Mouse (Mus musculus): ENCODE results near the gene Rgl1. TPM values are rescaled to one million over a fixed set of nuclear protein-coding genes. Genes with fewer than 3 reads are reported as not detected.
A peak's percentile ranks its signal among the peaks of the same experiment; 100 is the strongest.

Gene Rgl1
- total RNA-seq, 2 experiments from 2014 or later: 37.0 to 38.2 TPM

GRCm38 (mm10) chr1:152538817-152539216 is 227.3 kb downstream of the Rgl1 start:
- intact Hi-C loops (cut with DNase I): no loop called here
- DNase-seq (ENCODE audit: low spot score): no peak

- no peak for DNase-seq (ENCODE audit: low spot score)
Measured at GRCm38 (mm10) chr1:152537186-152537585, 229.0 kb downstream of the Rgl1 start.

GRCm38 (mm10) chr1:152536416-152537018 is 229.6 kb downstream of the Rgl1 start:
- intact Hi-C loops (cut with DNase I): no loop called here
- DNase-seq (ENCODE audit: low spot score): no peak

More at GRCm38 (mm10) chr1:152537186-152537585, 229.0 kb downstream of the Rgl1 start:
- intact Hi-C loops (cut with DNase I): no loop called here

- no peak for DNase-seq (ENCODE audit: low spot score)
- intact Hi-C loops (cut with DNase I): no loop called here
Measured at GRCm38 (mm10) chr1:152534531-152534930, 231.6 kb downstream of the Rgl1 start.

- DNase-seq (ENCODE audit: low spot score): no peak
- intact Hi-C loops (cut with DNase I): no loop called here
Measured at GRCm38 (mm10) chr1:152531498-152531897, 234.7 kb downstream of the Rgl1 start.

- intact Hi-C loops (cut with DNase I): loop anchor here (5.0 to 10.0 kb wide), 2 partner anchors 94 to 376 kb away; partner anchors contain the start of gene Smg7
- no peak for DNase-seq (ENCODE audit: low spot score)
Measured at GRCm38 (mm10) chr1:152528778-152529177, 237.4 kb downstream of the Rgl1 start.

- no peak for DNase-seq (ENCODE audit: low spot score)
- intact Hi-C loops (cut with DNase I): loop anchor here (5.0 to 10.0 kb wide), 2 partner anchors 94 to 377 kb away; partner anchors contain the start of gene Smg7
Measured at GRCm38 (mm10) chr1:152528214-152528613, 237.9 kb downstream of the Rgl1 start.

- intact Hi-C loops (cut with DNase I): loop anchor here (2.0 to 10.0 kb wide), 3 partner anchors 96 to 379 kb away; partner anchors contain the start of gene Smg7
- no peak for DNase-seq (ENCODE audit: low spot score)
Measured at GRCm38 (mm10) chr1:152526154-152526553, 240.0 kb downstream of the Rgl1 start.

GRCm38 (mm10) chr1:152524987-152525648 is 241.0 kb downstream of the Rgl1 start:
- intact Hi-C loops (cut with DNase I): loop anchor here (1.0 to 10.0 kb wide), 3 partner anchors 97 to 380 kb away; partner anchors contain the start of gene Smg7
- DNase-seq (ENCODE audit: low spot score): peak; percentile 51

GRCm38 (mm10) chr1:152524098-152524892 is 241.9 kb downstream of the Rgl1 start:
- DNase-seq (ENCODE audit: low spot score): no peak
- intact Hi-C loops (cut with DNase I): loop anchor here (10.0 kb wide), 1 partner anchor 381 kb away; the partner anchor contains the start of gene Smg7

GRCm38 (mm10) chr1:152523292-152523691 is 242.9 kb downstream of the Rgl1 start:
- no peak for DNase-seq (ENCODE audit: low spot score)
- intact Hi-C loops (cut with DNase I): loop anchor here (10.0 kb wide), 1 partner anchor 382 kb away; the partner anchor contains the start of gene Smg7

- DNase-seq (ENCODE audit: low spot score): no peak
- intact Hi-C loops (cut with DNase I): loop anchor here (10.0 kb wide), 1 partner anchor 383 kb away; the partner anchor contains the start of gene Smg7
Measured at GRCm38 (mm10) chr1:152522226-152522625, 243.9 kb downstream of the Rgl1 start.

- no peak for DNase-seq (ENCODE audit: low spot score)
- intact Hi-C loops (cut with DNase I): loop anchor here (10.0 kb wide), 1 partner anchor 384 kb away; the partner anchor contains the start of gene Smg7
Measured at GRCm38 (mm10) chr1:152520798-152521575, 245.2 kb downstream of the Rgl1 start.

GRCm38 (mm10) chr1:152518971-152519370 is 247.2 kb downstream of the Rgl1 start:
- DNase-seq (ENCODE audit: low spot score): no peak
- intact Hi-C loops (cut with DNase I): no loop called here

GRCm38 (mm10) chr1:152517057-152517570 is 249.0 kb downstream of the Rgl1 start:
- no peak for DNase-seq (ENCODE audit: low spot score)
- intact Hi-C loops (cut with DNase I): no loop called here

GRCm38 (mm10) chr1:152514256-152514655 is 251.9 kb downstream of the Rgl1 start:
- intact Hi-C loops (cut with DNase I): loop anchor here (5.0 kb wide), 3 partner anchors 112 to 697 kb away; partner anchors contain the start of gene Tsen15
- peak; percentile 40 for DNase-seq (ENCODE audit: low spot score)

GRCm38 (mm10) chr1:152511237-152511636 is 254.9 kb downstream of the Rgl1 start:
- no peak for DNase-seq (ENCODE audit: low spot score)

GRCm38 (mm10) chr1:152508481-152509220 is 257.5 kb downstream of the Rgl1 start:
- no peak for DNase-seq (ENCODE audit: low spot score)
- intact Hi-C loops (cut with DNase I): loop anchor here (5.0 kb wide), 1 partner anchor 41 kb away; no protein-coding TSS in a partner anchor

More at GRCm38 (mm10) chr1:152511237-152511636, 254.9 kb downstream of the Rgl1 start:
- intact Hi-C loops (cut with DNase I): loop anchor here (5.0 kb wide), 3 partner anchors 109 to 694 kb away; partner anchors contain the start of gene Tsen15
